Mouse (Mus musculus) erythroblast, embryonic 14.5 days (primary cell): ENCODE data around the gene Lsm12.

Experiments
- GATA1 ChIP-seq: IDR thresholded peaks from 2 replicates; pipeline ENCODE4 v1.6.1; 2012; ENCODE audit warnings: low read length, inconsistent platforms, mixed read lengths
- TAL1 ChIP-seq: IDR thresholded peaks from 3 replicates; pipeline ENCODE4 v1.6.1; 2012; ENCODE audit warnings: low read length, inconsistent platforms, mixed read lengths

DNA sequence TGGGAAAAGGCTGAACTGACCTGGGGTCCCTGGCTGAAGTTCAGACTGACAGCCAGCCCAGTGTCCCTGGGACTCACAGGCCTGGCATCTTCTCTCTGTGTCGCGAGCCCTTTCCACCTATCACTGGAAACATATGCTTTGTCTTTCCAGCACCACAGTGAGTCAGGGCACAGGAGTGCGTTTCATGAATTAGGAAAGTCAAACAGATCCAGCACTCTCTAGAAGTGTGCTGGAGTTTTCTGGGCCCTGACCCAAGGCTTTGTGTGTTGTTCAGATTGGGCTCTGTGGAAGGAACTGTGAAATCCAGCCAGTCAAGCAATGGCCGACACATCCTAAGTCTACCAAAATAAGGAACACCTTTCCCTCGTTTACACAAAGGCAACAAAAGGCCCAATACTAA is 40.1 kb upstream of the Lsm12 start:
- TF ChIP-seq GATA1 (no peak), TAL1 (no peak)
